Mouse (Mus musculus) small intestine, adult 2 months (tissue): ENCODE measurements around the gene Bpifa6.

Experiments
- CTCF ChIP-seq: fragments of 200-500 bp; IDR thresholded peaks from 2 replicates; pipeline ENCODE4 v1.5.1; 2012; ENCODE audit warnings: low read depth, mild to moderate bottlenecking, control low read depth, inconsistent platforms, low read length, moderate library complexity, mixed read lengths; ENCODE audit not compliant: insufficient replicate concordance, insufficient read length; ENCODE audit errors: extremely low read depth
- POLR2A ChIP-seq: fragments of 200-500 bp; IDR thresholded peaks from 2 replicates; pipeline ENCODE4 v1.6.1; 2012; ENCODE audit warnings: low read depth, mild to moderate bottlenecking, control low read depth, inconsistent platforms, low read length, moderate library complexity

- no peak for TF ChIP-seq CTCF
- no peak for TF ChIP-seq POLR2A
Measured at GRCm38 (mm10) chr2:153963334-153963733, 11.4 kb upstream of the Bpifa6 start.
